Mouse (Mus musculus): ENCODE results near the gene Spata31d1d. TPM values are rescaled to one million over a fixed set of nuclear protein-coding genes. Genes with fewer than 3 reads are reported as not detected.
"Not testable (repeated sequence)": the region's sequence is repeated elsewhere in the genome, so short reads cannot be mapped to it uniquely, and the experiment has no call there.

Gene Spata31d1d
- not detected in 2 replicates for polyA plus RNA-seq (2016; fragmentation: Nextera tagmentation; extraction: Ambion mirVana)

DNA sequence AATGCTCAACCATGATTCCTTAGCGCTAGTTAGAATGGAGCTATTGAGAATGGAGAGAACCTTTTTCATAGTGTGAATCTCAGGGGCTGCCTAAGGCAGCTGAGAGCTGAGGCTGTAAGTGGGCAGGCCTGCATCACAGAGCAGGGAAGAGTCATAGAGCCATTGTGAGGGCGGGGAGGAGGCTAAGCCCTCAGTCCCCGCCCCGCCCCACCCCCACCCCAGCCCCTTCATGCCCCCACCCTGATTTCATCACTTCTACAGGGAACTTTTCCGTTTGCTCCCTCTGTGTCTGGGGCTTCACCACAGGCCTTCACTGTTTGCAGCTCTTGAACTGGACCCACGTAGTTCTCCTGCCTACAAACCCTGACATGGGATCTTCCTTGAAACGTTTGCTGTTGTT lies at the start of gene Spata31d1d:
Gene Spata31d1d (minus strand): TSS at position 101 of the 400 bp plus-strand sequence.
- 42% methylated on average over 7 of the region's 7 CpGs for WGBS
- H3K4me3 ChIP-seq: no peak within 1 kb of the TSS
- H3K9me3 ChIP-seq: no peaks in the 10 kb centered on the region
- H3K4me1 ChIP-seq: peaks cover 17% of the 10 kb centered on the region
- H3K36me3 ChIP-seq: no peaks in the 10 kb centered on the region
- no peak within 1 kb of the TSS for H3K27ac ChIP-seq
- no peak for DNase-seq (ENCODE audit: low spot score)
- H3K27me3 ChIP-seq (ENCODE audit: insufficient read depth, poor library complexity, severe bottlenecking): peaks cover 31% of the 10 kb centered on the region

DNA sequence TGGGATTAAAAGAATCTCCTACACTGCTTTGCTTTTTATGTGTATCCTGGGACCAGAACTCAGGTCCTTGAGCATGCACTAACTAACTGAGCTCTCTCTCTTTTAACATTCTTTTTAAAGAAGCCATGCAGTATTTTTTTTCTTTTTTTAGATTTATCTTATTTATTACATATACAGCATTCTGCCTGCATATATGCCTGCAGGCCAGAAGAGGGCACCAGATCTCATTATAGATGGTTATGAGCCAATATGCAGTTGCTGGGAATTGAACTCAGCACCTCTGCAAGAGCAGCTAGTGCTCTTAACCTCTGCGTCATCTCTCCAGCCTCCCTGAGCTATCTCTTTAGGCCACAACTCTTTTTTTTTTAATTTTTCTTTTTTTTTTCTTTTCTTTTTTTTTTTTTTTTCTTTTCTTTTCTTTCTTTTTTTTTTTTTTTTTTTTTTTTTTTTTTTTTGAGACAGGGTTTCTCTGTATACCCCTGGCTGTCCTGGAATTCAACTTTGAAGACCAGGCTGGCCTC lies 48.3 kb upstream of the Spata31d1d start:
- H3K27ac ChIP-seq; H3K4me3 ChIP-seq; H3K4me1 ChIP-seq; H3K27me3 ChIP-seq (ENCODE audit: insufficient read depth, poor library complexity, severe bottlenecking); DNase-seq (ENCODE audit: low spot score); H3K9me3 ChIP-seq: not testable (repeated sequence)
- WGBS: 94% methylated on average over 1 of the region's 1 CpGs
- H3K36me3 ChIP-seq: peaks cover 95% of the 10 kb centered on the region

GRCm38 (mm10) chr13:59779213-59779612 lies 47.7 kb upstream of the Spata31d1d start:
- peaks cover 89% of the 10 kb centered on the region for H3K36me3 ChIP-seq
- H3K27ac ChIP-seq: no peak overlapping the region
- no peak for DNase-seq (ENCODE audit: low spot score)
- H3K4me3 ChIP-seq: no peak overlapping the region
- H3K9me3 ChIP-seq: no peaks in the 10 kb centered on the region
- H3K4me1 ChIP-seq: no peaks in the 10 kb centered on the region
- H3K27me3 ChIP-seq (ENCODE audit: insufficient read depth, poor library complexity, severe bottlenecking): no peaks in the 10 kb centered on the region
- 88% methylated on average over 4 of the region's 4 CpGs for WGBS

DNA sequence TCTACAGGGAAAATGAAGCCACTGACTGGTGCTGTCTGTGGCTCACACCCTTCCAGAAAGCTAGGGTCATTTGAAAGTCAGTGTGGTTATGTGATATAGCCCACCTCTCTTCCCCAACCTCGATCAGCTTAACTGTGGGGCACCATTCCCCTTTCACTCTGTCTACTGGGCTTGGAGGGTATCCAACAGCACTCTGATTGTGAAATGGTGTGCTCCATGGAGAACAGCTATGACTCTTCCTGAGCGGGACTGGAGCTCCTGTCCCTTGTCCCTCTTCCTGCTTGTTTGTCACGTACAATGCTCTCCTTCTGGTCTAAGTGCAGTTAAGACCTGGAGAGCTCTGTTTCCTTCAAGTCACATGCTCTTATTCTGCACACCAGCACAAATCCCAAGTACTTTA lies 43.6 kb upstream of the Spata31d1d start:
- 78% methylated on average over 3 of the region's 3 CpGs for WGBS
- Histone ChIP-seq H3K27ac (no peak overlapping the region), H3K4me3 (no peak overlapping the region), H3K27me3 (ENCODE audit: insufficient read depth, poor library complexity, severe bottlenecking) (no peaks in the 10 kb centered on the region), H3K9me3 (no peaks in the 10 kb centered on the region), H3K36me3 (peaks cover 73% of the 10 kb centered on the region), H3K4me1 (peaks cover 9% of the 10 kb centered on the region; the same call in 1 of the 2 replicates)
- no peak for DNase-seq (ENCODE audit: low spot score)

DNA sequence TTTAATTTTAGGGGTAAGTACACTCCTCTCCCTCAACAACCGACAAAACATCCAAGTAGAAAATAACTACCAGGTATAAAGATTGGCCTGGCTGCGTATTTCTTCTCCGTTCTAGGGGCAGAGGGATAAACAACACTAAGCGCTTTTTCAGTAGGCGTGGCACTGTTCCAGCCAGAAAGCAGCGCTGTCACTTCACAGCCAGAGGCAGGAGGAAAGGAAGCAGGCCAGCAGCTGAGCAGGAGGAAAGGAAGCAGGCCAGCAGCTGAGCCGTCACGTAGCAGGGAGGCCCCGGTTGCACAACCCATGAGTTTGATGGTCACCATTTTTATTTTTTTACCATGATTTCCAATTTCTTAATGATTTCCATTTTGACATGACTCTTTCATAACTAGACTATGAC lies 39.7 kb upstream of the Spata31d1d start:
- Histone ChIP-seq H3K27ac (peak overlapping the region; percentile 94), H3K36me3 (peaks cover 38% of the 10 kb centered on the region), H3K4me3 (no peak overlapping the region; the same call in 1 of the 2 replicates), H3K4me1 (peaks cover 33% of the 10 kb centered on the region), H3K27me3 (ENCODE audit: insufficient read depth, poor library complexity, severe bottlenecking) (no peaks in the 10 kb centered on the region), H3K9me3 (no peaks in the 10 kb centered on the region)
- peak; percentile 91 for DNase-seq (ENCODE audit: low spot score)
- WGBS: 32% methylated on average over 9 of the region's 9 CpGs

DNA sequence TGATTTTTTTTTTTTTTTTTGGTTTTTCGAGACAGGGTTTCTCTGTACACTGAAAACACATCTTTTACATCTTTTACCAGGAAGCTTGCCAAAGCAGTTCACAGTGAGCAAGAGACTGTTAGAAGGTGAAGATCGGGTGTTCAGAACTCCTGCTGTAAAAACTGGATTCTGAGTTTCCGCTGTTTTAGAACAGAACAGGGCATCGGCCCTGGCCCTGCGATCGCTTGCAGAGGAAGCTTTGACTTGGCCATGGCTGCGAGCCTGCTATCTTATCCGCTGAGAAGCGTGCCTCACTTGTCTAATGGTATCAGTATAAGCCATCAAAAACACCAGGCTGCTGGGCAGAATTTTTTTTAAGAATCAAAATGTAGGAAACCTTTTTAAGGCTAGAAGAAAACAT lies 39.3 kb upstream of the Spata31d1d start:
- DNase-seq (ENCODE audit: low spot score): no peak
- Histone ChIP-seq H3K27ac (peak overlapping the region; percentile 94), H3K27me3 (ENCODE audit: insufficient read depth, poor library complexity, severe bottlenecking) (no peaks in the 10 kb centered on the region), H3K9me3 (no peaks in the 10 kb centered on the region), H3K4me1 (peaks cover 37% of the 10 kb centered on the region), H3K36me3 (peaks cover 35% of the 10 kb centered on the region), H3K4me3 (peak overlapping the region; percentile 80)
- 40% methylated on average over 9 of the region's 9 CpGs for WGBS

GRCm38 (mm10) chr13:59770164-59770562 lies 38.6 kb upstream of the Spata31d1d start:
- H3K4me3 ChIP-seq: peak overlapping the region; percentile 80
- DNase-seq (ENCODE audit: low spot score): peak; percentile 98
- under 1% methylated on average over 28 of the region's 28 CpGs for WGBS
- no peaks in the 10 kb centered on the region for H3K9me3 ChIP-seq
- peaks cover 41% of the 10 kb centered on the region for H3K4me1 ChIP-seq
- no peaks in the 10 kb centered on the region for H3K27me3 ChIP-seq (ENCODE audit: insufficient read depth, poor library complexity, severe bottlenecking)
- H3K36me3 ChIP-seq: peaks cover 30% of the 10 kb centered on the region
- H3K27ac ChIP-seq: peak overlapping the region; percentile 94

GRCm38 (mm10) chr13:59769296-59770163 lies 38.0 kb upstream of the Spata31d1d start, which contains the start of gene Isca1:
TSS of gene Isca1 (minus strand) at chr13:59769810.
- no peaks in the 10 kb centered on the region for H3K27me3 ChIP-seq (ENCODE audit: insufficient read depth, poor library complexity, severe bottlenecking)
- H3K4me3 ChIP-seq: peak within 1 kb of the TSS; percentile 80
- H3K9me3 ChIP-seq: no peaks in the 10 kb centered on the region
- peak within 1 kb of the TSS; percentile 94 for H3K27ac ChIP-seq
- peak; percentile 100 for DNase-seq (ENCODE audit: low spot score)
- peaks cover 28% of the 10 kb centered on the region for H3K36me3 ChIP-seq
- under 1% methylated on average over 91 of the region's 91 CpGs for WGBS
- H3K4me1 ChIP-seq: peaks cover 41% of the 10 kb centered on the region

DNA sequence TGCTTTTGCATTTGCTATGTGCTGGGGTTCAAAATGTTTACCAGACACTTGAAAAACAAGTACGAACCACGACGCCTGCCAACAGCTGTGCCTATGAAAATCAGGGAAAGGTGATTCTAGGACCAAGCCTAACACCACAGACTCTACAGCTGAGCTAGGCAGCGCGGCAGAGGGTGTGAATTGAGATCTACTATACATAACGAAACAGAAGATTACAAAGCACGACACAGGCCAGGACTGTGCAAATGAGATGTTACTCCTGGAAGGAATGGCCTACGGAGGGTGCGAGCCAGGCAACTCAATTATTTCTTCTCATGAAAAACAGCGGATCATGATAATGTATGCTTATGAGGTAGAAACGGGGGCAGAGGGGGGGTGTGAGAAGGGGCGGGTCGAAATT lies 37.0 kb upstream of the Spata31d1d start:
- no peaks in the 10 kb centered on the region for H3K9me3 ChIP-seq
- peaks cover 41% of the 10 kb centered on the region for H3K4me1 ChIP-seq
- no peak for DNase-seq (ENCODE audit: low spot score)
- peak overlapping the region; percentile 94; the same call in 1 of the 2 replicates for H3K27ac ChIP-seq
- peaks cover 24% of the 10 kb centered on the region for H3K36me3 ChIP-seq
- H3K27me3 ChIP-seq (ENCODE audit: insufficient read depth, poor library complexity, severe bottlenecking): no peaks in the 10 kb centered on the region
- 24% methylated on average over 13 of the region's 13 CpGs for WGBS
- H3K4me3 ChIP-seq: peak overlapping the region; percentile 80

DNA sequence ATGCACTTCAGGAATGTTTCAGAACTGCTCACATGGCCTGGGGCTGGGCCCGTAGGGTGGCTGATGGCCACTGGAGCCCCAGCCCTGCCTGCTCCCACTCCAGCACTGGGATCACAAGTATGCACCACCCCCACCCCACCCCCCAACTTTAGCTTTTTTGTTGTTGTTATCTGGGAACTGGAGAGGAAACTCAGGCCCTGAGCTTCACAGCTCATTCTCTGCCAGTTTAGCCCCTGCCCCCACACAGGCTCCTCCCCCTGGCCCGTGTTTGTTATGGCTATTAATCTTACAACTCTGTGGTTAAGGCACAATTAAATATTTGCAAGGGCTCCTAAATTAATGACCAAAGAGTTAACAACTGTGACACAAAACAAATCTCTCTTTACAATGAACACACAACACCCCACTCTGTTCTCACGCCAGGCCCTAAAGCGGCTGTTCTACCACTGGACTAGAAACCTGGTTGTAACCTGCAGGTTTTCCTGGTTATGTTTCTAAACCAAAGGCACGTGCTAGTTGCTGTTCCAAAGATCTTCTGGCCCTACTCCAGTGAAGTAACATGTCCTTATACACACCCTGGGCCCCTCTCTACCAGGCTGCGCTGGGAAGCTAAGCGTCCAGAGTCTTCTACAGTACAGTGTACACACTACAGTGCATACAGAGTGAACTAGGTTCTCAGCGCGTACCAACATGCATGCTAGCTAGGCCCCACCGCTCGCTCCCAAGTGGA lies 35.4 kb upstream of the Spata31d1d start:
- H3K27ac ChIP-seq: peak overlapping the region; percentile 74
- 59% methylated on average over 11 of the region's 11 CpGs for WGBS
- H3K4me3 ChIP-seq: peak overlapping the region; percentile 80
- DNase-seq (ENCODE audit: low spot score): no peak
- H3K36me3 ChIP-seq: peaks cover 26% of the 10 kb centered on the region
- peaks cover 44% of the 10 kb centered on the region for H3K4me1 ChIP-seq
- no peaks in the 10 kb centered on the region for H3K27me3 ChIP-seq (ENCODE audit: insufficient read depth, poor library complexity, severe bottlenecking)
- H3K9me3 ChIP-seq: no peaks in the 10 kb centered on the region

DNA sequence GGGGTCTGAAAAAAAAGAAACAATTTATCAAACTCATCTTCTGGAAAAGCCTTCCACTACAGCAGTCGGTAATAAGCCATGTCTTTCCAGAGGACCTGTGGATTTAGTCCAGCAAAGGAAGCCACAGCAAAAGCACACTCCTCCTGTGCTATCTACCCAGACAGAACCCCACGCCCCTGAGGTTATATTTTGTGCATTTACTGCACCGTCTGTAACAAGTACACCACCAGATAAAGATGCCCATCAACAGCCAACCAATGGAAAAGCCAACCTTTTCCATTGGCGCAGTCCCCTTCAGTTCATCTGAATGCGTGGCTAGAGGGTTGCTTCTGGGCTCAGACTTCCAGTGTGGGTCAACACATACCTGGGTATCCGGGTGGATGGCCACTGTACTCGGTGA lies 31.2 kb upstream of the Spata31d1d start:
- WGBS: 89% methylated on average over 7 of the region's 7 CpGs
- no peak for DNase-seq (ENCODE audit: low spot score)
- Histone ChIP-seq H3K4me3 (no peak overlapping the region), H3K27ac (no peak overlapping the region), H3K36me3 (peaks cover 63% of the 10 kb centered on the region), H3K9me3 (no peaks in the 10 kb centered on the region), H3K27me3 (ENCODE audit: insufficient read depth, poor library complexity, severe bottlenecking) (no peaks in the 10 kb centered on the region), H3K4me1 (peaks cover 27% of the 10 kb centered on the region)

DNA sequence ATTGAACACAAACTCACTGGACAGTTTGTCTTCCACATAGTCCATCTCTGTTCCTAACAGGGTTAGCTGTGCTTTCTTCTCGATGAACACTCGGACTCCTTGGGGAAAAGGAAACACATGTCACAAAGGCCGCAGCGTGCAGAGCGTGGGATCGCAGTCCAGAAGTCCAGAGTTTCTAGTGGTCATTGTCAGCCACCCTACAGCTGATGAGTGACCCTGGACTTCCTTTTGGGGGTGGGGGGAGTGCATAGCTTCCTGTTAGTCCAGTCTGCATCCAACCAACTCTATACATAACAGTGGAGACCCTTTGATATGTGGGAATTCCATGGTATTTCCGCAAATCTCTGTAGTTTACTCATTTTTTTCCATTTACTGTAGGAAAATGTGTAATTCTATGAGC lies 25.4 kb upstream of the Spata31d1d start:
- H3K27ac ChIP-seq: no peak overlapping the region
- H3K4me1 ChIP-seq: 0 out of 2 replicates have a peak, but pooled peaks cover 3% of the 10 kb centered on the region
- DNase-seq (ENCODE audit: low spot score): no peak
- H3K27me3 ChIP-seq (ENCODE audit: insufficient read depth, poor library complexity, severe bottlenecking): no peaks in the 10 kb centered on the region
- 77% methylated on average over 7 of the region's 7 CpGs for WGBS
- peaks cover 84% of the 10 kb centered on the region for H3K36me3 ChIP-seq
- H3K9me3 ChIP-seq: no peaks in the 10 kb centered on the region
- no peak overlapping the region for H3K4me3 ChIP-seq

GRCm38 (mm10) chr13:59750310-59750709 lies 18.8 kb upstream of the Spata31d1d start:
- Histone ChIP-seq H3K9me3 (no peaks in the 10 kb centered on the region), H3K4me3 (no peak overlapping the region), H3K27ac (no peak overlapping the region), H3K27me3 (ENCODE audit: insufficient read depth, poor library complexity, severe bottlenecking) (no peaks in the 10 kb centered on the region), H3K4me1 (peaks cover 15% of the 10 kb centered on the region), H3K36me3 (peaks cover 27% of the 10 kb centered on the region)
- no peak for DNase-seq (ENCODE audit: low spot score)
- WGBS: 65% methylated on average over 12 of the region's 12 CpGs
